Mouse (Mus musculus): ENCODE results near the gene Crybg3. TPM values are rescaled to one million over a fixed set of nuclear protein-coding genes. Genes with fewer than 3 reads are reported as not detected.

Crybg3 gene
- polyA plus RNA-seq, 1 experiment from 2014 or later: 20.5 TPM

DNA sequence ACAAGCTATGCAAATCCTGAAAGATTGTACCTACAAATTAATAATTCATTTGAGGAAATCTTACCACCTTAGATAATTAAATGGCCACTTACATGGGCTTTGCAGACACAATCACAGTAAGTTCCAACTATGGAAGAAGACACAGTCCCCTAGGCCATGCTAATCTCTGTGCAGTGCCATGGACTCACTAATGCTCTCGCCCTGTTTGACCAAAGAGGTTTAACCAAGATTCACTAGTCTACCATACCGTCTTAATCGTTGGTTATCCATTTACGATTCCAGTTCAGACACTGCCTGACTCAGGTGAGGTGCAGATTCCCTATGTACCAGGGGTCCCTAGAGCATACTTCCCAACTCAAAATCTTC is 52.2 kb downstream of the Crybg3 start:
- no peak overlapping the region for H3K4me3 ChIP-seq (ENCODE audit: control insufficient read depth in 1 of 2, insufficient read depth in 1 of 2, low read depth in 1 of 2, low read length in 2 of 2)
- no peaks in the 10 kb centered on the region for H3K9me3 ChIP-seq (ENCODE audit: control insufficient read depth, low read length)
- no peak for ATAC-seq (ENCODE audit: insufficient number of reproducible peaks, insufficient read depth, low FRiP score, low read depth)
- no peak overlapping the region for H3K9ac ChIP-seq (ENCODE audit: low read length)
- 84% methylated on average over 4 of the region's 4 CpGs for WGBS
- H3K4me2 ChIP-seq (ENCODE audit: low read length): no peak overlapping the region
- peaks cover 8 to 24% of the 10 kb centered on the region in 2 experiments for H3K4me1 ChIP-seq (ENCODE audit: control insufficient read depth in 2 of 2, insufficient read depth in 2 of 2, low read length in 2 of 2)
- H3K36me3 ChIP-seq (ENCODE audit: control insufficient read depth, insufficient read depth, low read length): peaks cover 36% of the 10 kb centered on the region
- peak overlapping the region; percentile 10 to 31; a peak in 2 of 4 replicates for H3K27ac ChIP-seq (replicated peaks in 1 of 2; ENCODE audit: control insufficient read depth in 1 of 2, insufficient read depth in 1 of 2, low read depth in 2 of 2, low read length in 2 of 2)
- no peaks in the 10 kb centered on the region for H3K27me3 ChIP-seq (ENCODE audit: control insufficient read depth, insufficient read depth, low read length)

DNA sequence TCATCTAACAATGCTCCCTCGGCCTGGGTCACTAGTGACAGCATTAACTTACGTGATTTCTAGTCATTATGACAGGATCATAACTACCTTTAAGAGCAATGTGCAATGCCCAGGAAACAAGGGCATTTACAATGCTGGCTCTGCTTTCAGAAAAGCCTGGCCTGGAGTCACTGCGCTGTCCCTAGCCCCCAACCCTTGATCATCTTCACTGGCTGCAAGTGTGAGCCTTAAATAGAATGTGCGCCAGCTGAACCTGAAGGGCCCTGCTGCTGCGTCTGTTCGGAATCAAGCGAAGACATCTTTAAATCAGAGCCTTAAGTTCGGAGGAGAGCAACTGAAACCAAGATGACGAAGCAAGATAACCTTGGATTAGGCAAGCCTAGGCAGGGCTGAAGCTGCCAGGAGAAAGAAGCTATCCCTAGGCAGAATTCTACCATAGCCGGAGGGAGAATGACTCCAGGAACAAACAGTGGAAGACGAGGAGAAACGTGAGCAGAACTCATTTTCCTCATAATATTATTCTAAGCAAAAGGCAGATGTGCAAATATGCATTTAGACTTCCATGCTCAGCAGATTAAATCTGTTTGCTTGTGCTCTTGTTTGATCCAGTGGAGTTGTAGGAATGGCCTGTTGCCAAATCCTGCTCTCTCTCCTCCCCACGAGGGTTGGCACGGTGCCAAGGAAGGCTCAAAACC is 52.7 kb downstream of the Crybg3 start:
- Histone ChIP-seq H3K36me3 (ENCODE audit: control insufficient read depth, insufficient read depth, low read length) (peaks cover 35% of the 10 kb centered on the region), H3K9me3 (ENCODE audit: control insufficient read depth, low read length) (no peaks in the 10 kb centered on the region), H3K27ac (replicated peaks in 1 of 2; ENCODE audit: control insufficient read depth in 1 of 2, insufficient read depth in 1 of 2, low read depth in 2 of 2, low read length in 2 of 2) (peak overlapping the region; percentile 53 to 68), H3K4me2 (ENCODE audit: low read length) (peak overlapping the region; percentile 24), H3K9ac (ENCODE audit: low read length) (0 out of 2 replicates have a peak overlapping the region, but pooled peaks have one; percentile 45), H3K27me3 (ENCODE audit: control insufficient read depth, insufficient read depth, low read length) (no peaks in the 10 kb centered on the region), H3K4me1 (ENCODE audit: control insufficient read depth in 2 of 2, insufficient read depth in 2 of 2, low read length in 2 of 2) (peaks cover 8 to 24% of the 10 kb centered on the region in 2 experiments), H3K4me3 (ENCODE audit: control insufficient read depth in 1 of 2, insufficient read depth in 1 of 2, low read depth in 1 of 2, low read length in 2 of 2) (no peak overlapping the region)
- ATAC-seq (ENCODE audit: insufficient number of reproducible peaks, insufficient read depth, low FRiP score, low read depth): no peak
- 36% methylated on average over 14 of the region's 14 CpGs for WGBS

DNA sequence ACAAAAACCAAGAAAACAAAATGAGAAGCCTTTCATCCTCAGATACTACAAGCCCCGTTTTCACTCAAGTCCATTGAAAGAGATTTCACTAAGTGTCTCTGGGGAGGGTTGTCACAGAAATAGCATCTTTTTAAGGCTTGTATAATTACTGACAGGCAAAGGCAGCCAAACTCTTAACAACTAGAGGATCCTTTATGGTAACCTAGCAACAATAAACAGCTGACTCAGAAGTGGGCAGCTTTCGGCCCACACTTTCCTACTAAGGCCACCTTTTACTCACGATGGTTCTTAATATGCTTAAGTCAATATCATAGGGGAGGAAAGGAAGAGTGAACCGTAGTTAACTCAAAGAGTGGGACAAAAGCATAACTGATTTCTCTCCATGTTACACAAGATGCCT is 53.3 kb downstream of the Crybg3 start:
- H3K9ac ChIP-seq (ENCODE audit: low read length): no peak overlapping the region
- no peak for ATAC-seq (ENCODE audit: insufficient number of reproducible peaks, insufficient read depth, low FRiP score, low read depth)
- WGBS: 64% methylated on average over 4 of the region's 4 CpGs
- peaks cover 38% of the 10 kb centered on the region for H3K36me3 ChIP-seq (ENCODE audit: control insufficient read depth, insufficient read depth, low read length)
- H3K9me3 ChIP-seq (ENCODE audit: control insufficient read depth, low read length): no peaks in the 10 kb centered on the region
- H3K4me3 ChIP-seq (ENCODE audit: control insufficient read depth in 1 of 2, insufficient read depth in 1 of 2, low read depth in 1 of 2, low read length in 2 of 2): no peak overlapping the region
- peaks cover 8 to 21% of the 10 kb centered on the region in 2 experiments for H3K4me1 ChIP-seq (ENCODE audit: control insufficient read depth in 2 of 2, insufficient read depth in 2 of 2, low read length in 2 of 2)
- H3K27ac ChIP-seq (replicated peaks in 1 of 2; ENCODE audit: control insufficient read depth in 1 of 2, insufficient read depth in 1 of 2, low read depth in 2 of 2, low read length in 2 of 2): peak overlapping the region in 1 of 2 experiments; percentile 68; a peak in 2 of 4 replicates
- H3K27me3 ChIP-seq (ENCODE audit: control insufficient read depth, insufficient read depth, low read length): no peaks in the 10 kb centered on the region
- H3K4me2 ChIP-seq (ENCODE audit: low read length): no peak overlapping the region

DNA sequence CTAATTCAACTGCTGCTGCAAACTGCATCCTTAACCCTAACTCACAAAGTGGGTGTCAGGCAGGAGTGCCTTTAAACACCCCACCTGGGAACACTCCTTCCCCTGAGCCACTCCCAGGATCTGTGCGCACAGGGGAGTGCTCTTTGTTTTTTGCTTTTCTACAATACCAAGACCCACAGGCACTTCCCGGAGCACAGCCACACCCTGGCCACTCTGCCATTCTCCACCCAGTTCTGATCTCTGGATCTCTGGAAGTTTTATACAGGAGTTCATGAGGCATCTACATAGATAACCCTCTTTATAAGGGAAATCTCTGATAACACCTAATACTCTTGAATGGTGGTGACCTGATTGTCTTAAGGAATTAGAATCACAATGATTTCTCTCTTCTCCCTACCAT is 55.4 kb downstream of the Crybg3 start:
- Histone ChIP-seq H3K27ac (replicated peaks in 1 of 2; ENCODE audit: control insufficient read depth in 1 of 2, insufficient read depth in 1 of 2, low read depth in 2 of 2, low read length in 2 of 2) (no peak overlapping the region), H3K4me3 (ENCODE audit: control insufficient read depth in 1 of 2, insufficient read depth in 1 of 2, low read depth in 1 of 2, low read length in 2 of 2) (no peak overlapping the region), H3K9me3 (ENCODE audit: control insufficient read depth, low read length) (no peaks in the 10 kb centered on the region), H3K4me1 (ENCODE audit: control insufficient read depth in 2 of 2, insufficient read depth in 2 of 2, low read length in 2 of 2) (peaks cover 8 to 21% of the 10 kb centered on the region in 2 experiments), H3K27me3 (ENCODE audit: control insufficient read depth, insufficient read depth, low read length) (no peaks in the 10 kb centered on the region), H3K9ac (ENCODE audit: low read length) (no peak overlapping the region), H3K36me3 (ENCODE audit: control insufficient read depth, insufficient read depth, low read length) (peaks cover 35% of the 10 kb centered on the region), H3K4me2 (ENCODE audit: low read length) (no peak overlapping the region)
- WGBS: 78% methylated on average over 2 of the region's 2 CpGs
- no peak for ATAC-seq (ENCODE audit: insufficient number of reproducible peaks, insufficient read depth, low FRiP score, low read depth)

DNA sequence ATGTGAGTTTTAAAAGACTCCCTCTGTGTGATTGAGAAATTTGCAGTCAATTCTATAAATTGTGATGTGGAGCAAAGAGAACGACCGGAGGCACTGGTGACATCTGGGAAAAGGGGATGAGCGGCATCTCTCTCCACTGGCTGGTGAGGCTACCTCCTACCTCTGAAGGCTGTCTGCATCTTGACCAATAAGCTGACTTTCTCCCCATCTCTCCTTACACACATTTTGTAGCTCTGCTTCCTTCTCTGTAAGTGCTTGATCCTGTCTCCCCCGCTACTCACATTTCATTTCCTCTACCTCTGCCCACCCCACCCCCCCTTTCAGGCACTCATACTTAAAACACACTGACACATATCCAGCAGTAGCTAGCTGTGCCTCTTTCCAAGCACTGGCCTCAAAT is 59.4 kb downstream of the Crybg3 start:
- no peak overlapping the region for H3K27ac ChIP-seq (replicated peaks in 1 of 2; ENCODE audit: control insufficient read depth in 1 of 2, insufficient read depth in 1 of 2, low read depth in 2 of 2, low read length in 2 of 2)
- H3K4me3 ChIP-seq (ENCODE audit: control insufficient read depth in 1 of 2, insufficient read depth in 1 of 2, low read depth in 1 of 2, low read length in 2 of 2): no peak overlapping the region
- H3K36me3 ChIP-seq (ENCODE audit: control insufficient read depth, insufficient read depth, low read length): peaks cover 71% of the 10 kb centered on the region
- H3K4me2 ChIP-seq (ENCODE audit: low read length): no peak overlapping the region
- 78% methylated on average over 4 of the region's 4 CpGs for WGBS
- H3K27me3 ChIP-seq (ENCODE audit: control insufficient read depth, insufficient read depth, low read length): no peaks in the 10 kb centered on the region
- no peak for ATAC-seq (ENCODE audit: insufficient number of reproducible peaks, insufficient read depth, low FRiP score, low read depth)
- H3K9me3 ChIP-seq (ENCODE audit: control insufficient read depth, low read length): no peaks in the 10 kb centered on the region
- no peak overlapping the region for H3K9ac ChIP-seq (ENCODE audit: low read length)
- no peaks in the 10 kb centered on the region for H3K4me1 ChIP-seq (ENCODE audit: control insufficient read depth in 2 of 2, insufficient read depth in 2 of 2, low read length in 2 of 2)

DNA sequence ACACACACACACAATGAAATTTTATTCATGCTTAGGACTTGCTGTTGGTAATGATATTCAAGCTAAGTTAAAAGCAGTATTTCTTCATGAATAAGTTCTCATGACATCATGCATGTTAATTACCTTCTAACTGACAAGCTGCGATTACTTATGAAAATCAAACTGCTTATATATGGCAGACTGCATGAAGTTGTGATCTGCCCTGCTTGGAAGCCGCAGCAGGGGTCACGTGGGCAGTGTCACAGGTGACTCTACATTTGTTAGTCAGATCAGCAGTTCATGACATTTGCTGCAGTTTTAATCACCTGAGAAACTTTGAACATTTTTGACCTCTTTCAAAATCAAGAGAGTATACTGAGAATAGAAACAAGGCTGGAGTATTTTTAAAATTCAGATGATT is 59.8 kb downstream of the Crybg3 start:
- no peak for ATAC-seq (ENCODE audit: insufficient number of reproducible peaks, insufficient read depth, low FRiP score, low read depth)
- no peak overlapping the region for H3K27ac ChIP-seq (replicated peaks in 1 of 2; ENCODE audit: control insufficient read depth in 1 of 2, insufficient read depth in 1 of 2, low read depth in 2 of 2, low read length in 2 of 2)
- H3K36me3 ChIP-seq (ENCODE audit: control insufficient read depth, insufficient read depth, low read length): peaks cover 76% of the 10 kb centered on the region
- H3K4me2 ChIP-seq (ENCODE audit: low read length): no peak overlapping the region
- no peak overlapping the region for H3K4me3 ChIP-seq (ENCODE audit: control insufficient read depth in 1 of 2, insufficient read depth in 1 of 2, low read depth in 1 of 2, low read length in 2 of 2)
- WGBS: 89% methylated on average over 3 of the region's 3 CpGs
- no peaks in the 10 kb centered on the region for H3K4me1 ChIP-seq (ENCODE audit: control insufficient read depth in 2 of 2, insufficient read depth in 2 of 2, low read length in 2 of 2)
- no peaks in the 10 kb centered on the region for H3K27me3 ChIP-seq (ENCODE audit: control insufficient read depth, insufficient read depth, low read length)
- no peaks in the 10 kb centered on the region for H3K9me3 ChIP-seq (ENCODE audit: control insufficient read depth, low read length)
- no peak overlapping the region for H3K9ac ChIP-seq (ENCODE audit: low read length)

DNA sequence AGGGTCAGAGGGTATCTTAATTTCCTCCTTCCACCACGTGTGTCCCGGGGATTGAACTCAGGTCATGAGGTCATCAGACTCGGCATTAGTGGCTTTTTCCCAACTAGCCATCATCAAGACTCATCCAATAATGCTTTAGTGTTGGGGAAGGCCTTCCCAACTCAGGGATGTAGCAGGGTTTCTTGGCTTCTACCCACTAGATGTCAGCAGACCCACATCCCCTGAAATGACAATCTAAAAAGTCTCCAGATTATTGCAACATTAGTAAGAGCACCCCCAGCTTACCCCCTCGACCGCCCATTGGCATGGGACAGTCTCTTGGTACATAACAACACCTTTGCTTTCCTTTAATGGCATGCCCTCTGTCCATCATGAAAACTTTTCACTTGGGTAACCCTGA is 65.1 kb downstream of the Crybg3 start:
- Histone ChIP-seq H3K9me3 (ENCODE audit: control insufficient read depth, low read length) (no peaks in the 10 kb centered on the region), H3K27ac (replicated peaks in 1 of 2; ENCODE audit: control insufficient read depth in 1 of 2, insufficient read depth in 1 of 2, low read depth in 2 of 2, low read length in 2 of 2) (no peak overlapping the region), H3K4me3 (ENCODE audit: control insufficient read depth in 1 of 2, insufficient read depth in 1 of 2, low read depth in 1 of 2, low read length in 2 of 2) (no peak overlapping the region), H3K4me2 (ENCODE audit: low read length) (no peak overlapping the region), H3K4me1 (ENCODE audit: control insufficient read depth in 2 of 2, insufficient read depth in 2 of 2, low read length in 2 of 2) (no peaks in the 10 kb centered on the region), H3K27me3 (ENCODE audit: control insufficient read depth, insufficient read depth, low read length) (no peaks in the 10 kb centered on the region), H3K9ac (ENCODE audit: low read length) (no peak overlapping the region), H3K36me3 (ENCODE audit: control insufficient read depth, insufficient read depth, low read length) (peaks cover 83% of the 10 kb centered on the region)
- WGBS: 67% methylated on average over 5 of the region's 5 CpGs
- no peak for ATAC-seq (ENCODE audit: insufficient number of reproducible peaks, insufficient read depth, low FRiP score, low read depth)

DNA sequence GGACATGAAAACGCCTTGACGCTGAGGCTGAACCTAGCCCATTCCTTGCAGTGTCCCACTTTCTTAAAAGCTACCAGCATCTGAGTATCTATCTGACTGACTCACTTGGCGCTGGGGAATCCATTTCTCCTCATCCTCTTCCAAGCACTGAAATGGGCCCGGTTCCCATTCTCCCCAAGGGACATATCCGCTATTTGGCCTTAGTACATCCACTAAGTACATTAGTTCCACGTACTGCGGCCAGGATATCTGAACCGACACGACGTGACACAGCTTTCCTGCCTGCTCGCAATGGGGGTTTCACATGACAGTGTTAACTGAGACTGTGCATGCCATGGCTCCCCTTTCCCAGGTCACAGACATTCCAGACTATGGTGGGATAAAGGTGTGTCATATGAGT is 66.4 kb downstream of the Crybg3 start:
- H3K27ac ChIP-seq (replicated peaks in 1 of 2; ENCODE audit: control insufficient read depth in 1 of 2, insufficient read depth in 1 of 2, low read depth in 2 of 2, low read length in 2 of 2): no peak overlapping the region
- no peaks in the 10 kb centered on the region for H3K27me3 ChIP-seq (ENCODE audit: control insufficient read depth, insufficient read depth, low read length)
- ATAC-seq (ENCODE audit: insufficient number of reproducible peaks, insufficient read depth, low FRiP score, low read depth): no peak
- no peak overlapping the region for H3K4me3 ChIP-seq (ENCODE audit: control insufficient read depth in 1 of 2, insufficient read depth in 1 of 2, low read depth in 1 of 2, low read length in 2 of 2)
- H3K9me3 ChIP-seq (ENCODE audit: control insufficient read depth, low read length): no peaks in the 10 kb centered on the region
- H3K36me3 ChIP-seq (ENCODE audit: control insufficient read depth, insufficient read depth, low read length): peaks cover 84% of the 10 kb centered on the region
- no peak overlapping the region for H3K9ac ChIP-seq (ENCODE audit: low read length)
- H3K4me1 ChIP-seq (ENCODE audit: control insufficient read depth in 2 of 2, insufficient read depth in 2 of 2, low read length in 2 of 2): no peaks in the 10 kb centered on the region
- H3K4me2 ChIP-seq (ENCODE audit: low read length): no peak overlapping the region
- WGBS: 84% methylated on average over 11 of the region's 11 CpGs

Measured in heart, embryonic 14.5 days (tissue).